Mouse (Mus musculus) lung, postnatal 10 days (tissue): ENCODE data around the gene Mcfd2.
"Not testable (repeated sequence)": the region's sequence is repeated elsewhere in the genome, so short reads cannot be mapped to it uniquely, and the experiment has no call there.

ENCODE experiments used
- DNase-seq: peaks from one replicate; pipeline ENCODE4 v3.0.0; 2021

Gene Mcfd2

GRCm38 (mm10) chr17:87265792-87266186 lies at the start of gene Mcfd2:
Mcfd2 (minus strand) TSS chr17:87265935.
- DNase-seq, result peak; percentile 96

- DNase-seq, result peak; percentile 97
These were observed 49.3 kb upstream of the Mcfd2 start for GRCm38 (mm10) chr17:87315021-87315531.

DNA sequence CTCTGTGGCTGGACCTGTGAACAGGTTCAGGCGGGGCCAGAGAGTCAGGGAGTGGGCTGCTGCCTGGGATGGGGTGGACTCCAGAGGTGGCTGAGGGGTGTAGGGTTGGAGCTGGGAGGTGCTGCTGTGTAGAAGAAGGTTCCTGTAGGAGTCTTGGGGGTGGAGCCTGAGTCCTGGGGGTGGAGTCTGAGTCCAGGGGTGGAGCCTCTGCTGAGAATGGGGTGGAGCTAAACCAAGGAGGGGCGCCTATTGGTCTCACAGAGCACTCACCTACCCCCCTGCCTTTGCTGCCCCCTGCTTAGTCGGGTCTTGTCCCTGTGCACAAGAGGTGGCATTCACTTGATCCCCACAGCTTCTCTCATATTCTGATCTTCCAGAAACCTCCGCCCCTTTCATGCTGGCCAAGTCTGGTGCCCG lies 48.8 kb upstream of the Mcfd2 start:
- peak; percentile 78 for DNase-seq

GRCm38 (mm10) chr17:87314121-87314520 lies 48.4 kb upstream of the Mcfd2 start:
- DNase-seq, result no peak

GRCm38 (mm10) chr17:87312924-87313870 lies 47.5 kb upstream of the Mcfd2 start:
- peak; percentile 55 for DNase-seq

GRCm38 (mm10) chr17:87312351-87312750 lies 46.6 kb upstream of the Mcfd2 start:
- DNase-seq, result no peak

DNA sequence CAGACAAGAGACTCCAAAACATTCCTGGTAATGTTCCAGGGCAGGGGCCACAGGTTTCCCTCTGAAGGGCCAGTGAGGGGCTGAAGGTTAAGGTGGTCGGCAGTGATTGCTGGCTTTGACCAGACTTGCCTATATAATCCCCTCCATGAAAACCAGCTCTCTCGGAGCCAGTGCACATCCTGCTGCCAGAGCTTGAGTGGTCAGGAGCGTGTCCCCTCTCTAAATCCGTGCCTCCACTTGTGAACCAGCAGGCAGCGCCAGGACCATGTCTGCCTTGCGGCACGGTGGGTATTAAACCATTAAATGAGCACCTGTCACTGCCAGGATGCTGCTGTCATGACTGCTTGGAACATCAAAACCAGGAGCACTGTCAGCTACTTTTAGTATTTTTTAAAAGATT lies 44.8 kb upstream of the Mcfd2 start:
- DNase-seq, result no peak

- no peak for DNase-seq
These were observed 43.5 kb upstream of the Mcfd2 start for GRCm38 (mm10) chr17:87309073-87309788.

- peak; percentile 66 for DNase-seq
These were observed 41.0 kb upstream of the Mcfd2 start for GRCm38 (mm10) chr17:87306746-87307145.

DNA sequence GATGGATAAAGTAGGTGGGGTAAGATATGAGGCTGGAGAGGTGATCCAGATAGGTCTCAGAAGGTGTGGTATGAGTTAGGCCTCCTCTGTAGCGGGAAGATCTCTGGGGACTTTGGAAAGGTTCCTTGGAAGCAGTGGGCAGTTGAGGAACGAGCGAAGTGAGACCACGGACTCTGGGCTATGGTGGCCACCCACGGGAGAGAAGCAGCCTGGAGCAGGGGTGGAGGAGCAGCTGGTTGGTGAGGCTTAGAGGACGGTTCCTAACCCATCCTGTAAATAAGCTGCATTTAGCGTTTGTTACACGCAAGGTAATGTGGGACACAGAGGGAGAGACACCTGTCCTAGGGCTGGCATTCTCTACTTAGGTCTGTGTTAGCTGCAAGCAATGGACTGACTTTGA lies 39.3 kb upstream of the Mcfd2 start:
- no peak for DNase-seq

DNA sequence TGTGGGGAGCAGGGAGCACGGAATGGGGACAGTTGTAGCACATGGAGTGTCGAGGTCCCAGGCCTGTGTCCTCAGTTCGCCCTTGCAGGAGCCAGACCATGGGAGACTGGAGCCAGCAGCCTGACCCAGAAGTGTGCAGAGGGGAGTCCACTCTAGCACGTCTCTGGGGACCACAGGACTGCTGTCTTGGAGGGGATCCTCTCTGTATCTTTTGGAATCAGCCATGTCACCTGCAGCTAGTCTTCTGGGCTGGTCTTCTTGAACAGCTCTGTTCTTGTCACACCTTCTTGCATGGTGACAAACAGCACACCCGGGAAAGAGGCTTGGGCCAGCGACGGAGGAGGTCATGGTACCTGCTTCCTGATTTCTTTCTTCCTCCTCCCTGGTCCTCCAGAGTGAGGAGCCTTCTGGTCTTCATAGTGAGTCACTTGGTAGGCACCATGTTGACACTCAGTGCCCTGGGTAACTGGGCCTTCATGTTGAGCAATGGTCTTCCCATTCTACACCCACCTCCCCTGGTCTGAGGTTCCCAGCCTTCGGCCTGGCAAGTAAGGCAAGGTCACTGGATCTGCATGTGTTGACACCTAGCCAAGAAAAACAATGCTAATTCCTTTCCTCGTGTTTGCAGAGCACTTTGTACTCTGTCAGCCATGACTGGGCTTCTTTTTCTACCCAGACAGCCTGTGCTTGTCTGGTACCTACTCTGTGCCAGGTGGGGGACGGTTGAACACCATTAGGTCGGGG lies 38.6 kb upstream of the Mcfd2 start:
- no peak for DNase-seq

DNA sequence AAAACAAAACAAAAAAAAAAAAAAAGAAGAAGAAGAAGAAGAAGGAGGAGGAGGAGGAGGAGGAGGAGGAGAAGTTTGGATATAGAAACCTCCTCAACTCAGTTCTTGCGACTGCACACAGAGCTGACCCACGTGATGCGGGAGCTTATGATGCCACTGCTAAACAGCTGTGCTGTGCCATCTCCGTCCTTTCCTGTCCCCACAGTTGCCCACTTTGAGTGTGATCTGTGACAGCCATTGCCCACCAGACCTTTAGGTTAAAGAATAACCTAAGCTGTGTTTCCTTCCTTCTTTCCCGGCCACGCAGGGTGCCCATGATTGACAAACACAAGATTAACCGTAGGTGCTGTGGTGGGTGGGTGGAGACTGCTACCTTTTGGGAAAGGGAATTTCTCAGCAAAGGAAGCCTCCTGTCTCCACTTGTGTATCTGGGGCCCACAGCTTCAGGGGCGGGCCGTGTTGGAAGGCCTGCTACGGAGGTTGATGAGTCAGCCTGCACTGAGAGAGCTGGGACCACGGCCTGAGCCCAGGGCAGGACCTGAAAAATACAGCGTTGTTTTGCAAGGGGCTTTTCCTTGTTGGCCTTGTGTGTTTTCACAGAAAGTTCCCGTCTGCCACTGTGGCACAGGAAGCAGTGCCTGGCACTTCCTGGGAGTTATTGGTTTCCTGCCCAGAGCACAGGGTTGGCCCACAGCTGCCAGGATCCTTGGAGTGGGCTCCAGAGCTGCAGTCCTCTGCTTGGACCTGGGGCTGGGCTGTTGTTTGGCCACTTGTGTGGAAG lies 36.5 kb upstream of the Mcfd2 start:
- DNase-seq, result peak; percentile 53

DNA sequence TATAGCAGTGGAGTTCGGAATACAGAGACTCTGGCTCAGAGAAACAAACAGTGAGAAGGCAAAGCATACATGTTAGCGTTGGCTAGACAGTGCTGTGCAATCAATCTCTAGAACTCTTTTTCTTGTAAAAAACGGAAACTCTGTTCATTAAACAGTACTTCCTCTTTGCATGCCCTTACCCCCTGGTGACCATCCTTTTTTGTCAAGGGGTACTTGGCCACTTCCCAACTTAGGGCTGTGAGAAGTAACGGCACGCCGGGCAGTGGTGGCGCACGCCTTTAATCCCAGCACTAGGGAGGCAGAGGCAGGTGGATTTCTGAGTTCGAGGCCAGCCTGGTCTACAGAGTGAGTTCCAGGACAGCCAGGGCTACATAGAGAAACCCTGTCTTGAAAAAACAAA lies 35.9 kb upstream of the Mcfd2 start:
- not testable (repeated sequence) for DNase-seq

DNA sequence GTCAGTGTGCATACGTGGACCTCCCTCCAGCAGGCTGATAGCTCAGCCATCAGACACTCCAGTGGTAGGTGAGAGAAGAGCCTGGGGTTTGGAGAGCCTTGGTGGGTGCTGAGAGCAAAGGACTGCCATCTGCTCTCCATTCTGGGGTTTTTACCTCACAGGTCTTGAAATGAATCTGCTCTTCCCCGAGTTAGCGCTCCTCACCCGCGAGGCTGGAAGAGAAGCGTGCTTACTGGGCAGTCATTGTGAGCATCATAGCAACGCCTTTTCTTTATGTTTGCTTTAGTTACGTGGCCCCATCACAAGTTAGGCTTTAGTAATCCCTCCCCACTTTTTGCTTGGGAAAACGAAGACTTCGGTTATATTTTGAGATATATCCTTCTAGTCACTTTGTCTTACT lies 34.6 kb upstream of the Mcfd2 start:
- no peak for DNase-seq

DNA sequence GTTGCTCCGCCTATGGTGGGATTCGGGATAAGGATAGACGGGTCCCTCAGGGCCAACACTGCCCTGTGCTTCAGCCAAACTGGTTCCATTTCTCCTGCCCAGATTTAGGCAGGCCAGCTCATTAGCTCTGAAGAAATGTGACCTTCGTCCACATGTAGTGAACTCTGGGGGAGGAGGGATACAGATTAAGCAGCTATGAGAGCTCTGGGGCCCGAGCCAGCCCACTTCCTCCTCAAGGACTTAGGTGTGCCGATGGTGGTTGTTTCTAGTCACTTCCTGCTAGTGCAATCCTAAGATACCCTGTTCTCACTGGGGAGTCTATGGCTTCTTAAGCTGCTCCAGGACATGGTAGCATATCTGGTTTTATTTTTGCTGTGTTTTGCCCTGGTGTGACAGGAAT lies 33.2 kb upstream of the Mcfd2 start:
- peak; percentile 62 for DNase-seq

GRCm38 (mm10) chr17:87296701-87297100 lies 31.0 kb upstream of the Mcfd2 start:
- not testable (repeated sequence) for DNase-seq

- DNase-seq, result no peak
These were observed 30.0 kb upstream of the Mcfd2 start for GRCm38 (mm10) chr17:87295738-87296137.

DNA sequence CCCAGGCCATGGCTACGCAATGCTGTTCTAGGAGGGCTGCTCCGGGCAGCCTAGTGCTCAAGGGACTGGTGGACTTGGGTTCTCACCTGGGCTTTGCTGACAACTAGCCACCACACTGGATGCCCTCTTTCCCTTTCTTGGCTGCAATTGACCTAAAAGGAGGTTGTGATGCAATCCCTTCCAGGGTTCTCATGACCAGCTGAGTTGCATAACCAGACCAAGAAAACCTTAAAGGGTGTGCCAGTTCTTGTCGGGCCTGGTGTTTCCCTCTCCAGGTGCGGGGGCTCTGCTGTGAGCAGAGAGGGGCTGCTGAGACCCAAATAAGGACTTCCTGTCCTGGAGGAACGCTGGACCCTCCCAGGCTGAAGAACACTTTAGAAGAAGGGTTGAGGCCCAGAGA lies 27.4 kb upstream of the Mcfd2 start:
- DNase-seq, result no peak

DNA sequence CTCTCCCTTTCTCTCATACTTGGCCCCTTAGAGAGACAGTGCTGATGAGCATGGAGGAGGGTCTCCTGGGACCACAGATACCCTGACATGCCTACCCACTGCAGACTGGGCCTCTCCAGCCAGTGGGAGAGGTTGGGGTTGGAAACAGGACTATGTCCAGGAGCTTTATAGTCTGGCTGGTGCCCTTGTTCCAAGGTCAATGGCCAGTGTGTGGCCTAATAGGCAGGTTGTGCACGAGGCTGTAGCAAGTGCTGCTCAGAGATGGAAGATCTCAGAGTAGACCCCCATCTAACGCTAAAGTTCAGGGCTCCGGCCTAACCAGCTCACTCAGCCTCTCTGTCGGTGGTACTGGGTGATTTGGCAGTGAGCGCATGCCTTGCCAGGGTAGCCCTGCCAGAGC lies 26.0 kb upstream of the Mcfd2 start:
- no peak for DNase-seq

DNA sequence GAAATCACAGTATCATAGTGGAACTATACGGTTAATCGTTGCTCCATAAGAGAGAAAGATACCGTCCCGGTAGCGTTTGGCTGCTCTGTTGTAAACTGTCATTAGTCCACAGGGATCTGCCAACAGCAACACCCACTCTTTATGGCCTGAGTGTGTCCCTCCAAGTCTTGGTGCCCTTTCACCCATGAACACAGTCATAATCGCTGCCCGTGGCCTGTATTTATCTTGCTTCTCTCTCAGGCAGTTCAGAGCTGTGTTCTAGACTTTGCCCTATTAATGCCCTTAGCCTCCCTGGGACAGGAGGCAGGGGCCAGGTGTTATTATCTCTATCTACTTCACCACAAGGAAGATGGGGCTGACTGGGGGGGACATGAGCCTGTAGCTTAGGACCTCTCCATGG lies 25.3 kb upstream of the Mcfd2 start:
- DNase-seq, result no peak

- DNase-seq, result no peak
These were observed 23.6 kb upstream of the Mcfd2 start for GRCm38 (mm10) chr17:87289367-87289766.

DNA sequence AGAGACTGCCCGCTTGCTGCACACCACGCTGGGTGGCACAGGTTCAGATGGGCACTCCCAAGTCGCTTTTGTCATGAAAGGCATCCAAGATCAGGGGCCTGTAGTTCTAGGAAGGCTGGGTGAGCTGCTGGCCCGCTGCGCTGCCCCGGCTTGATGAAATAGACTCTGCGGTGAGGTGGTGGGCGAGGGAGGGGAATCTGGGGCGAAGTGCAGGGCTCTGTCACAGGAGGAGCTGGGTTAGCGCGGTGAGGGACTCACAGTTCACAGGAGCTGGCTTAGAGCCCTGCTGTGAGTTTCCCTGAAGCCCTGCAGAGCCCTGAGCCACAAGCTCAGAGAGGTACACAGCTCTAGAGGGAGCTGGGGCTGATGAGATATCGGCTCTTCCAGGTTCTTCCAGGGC lies 22.4 kb upstream of the Mcfd2 start:
- DNase-seq, result no peak
